Mouse (Mus musculus): ENCODE results near the gene Utrn. TPM values are rescaled to one million over a fixed set of nuclear protein-coding genes. Genes with fewer than 3 reads are reported as not detected.

Gene Utrn
- total RNA-seq, 2 experiments from 2014 or later, result 61.6 to 61.7 TPM

DNA sequence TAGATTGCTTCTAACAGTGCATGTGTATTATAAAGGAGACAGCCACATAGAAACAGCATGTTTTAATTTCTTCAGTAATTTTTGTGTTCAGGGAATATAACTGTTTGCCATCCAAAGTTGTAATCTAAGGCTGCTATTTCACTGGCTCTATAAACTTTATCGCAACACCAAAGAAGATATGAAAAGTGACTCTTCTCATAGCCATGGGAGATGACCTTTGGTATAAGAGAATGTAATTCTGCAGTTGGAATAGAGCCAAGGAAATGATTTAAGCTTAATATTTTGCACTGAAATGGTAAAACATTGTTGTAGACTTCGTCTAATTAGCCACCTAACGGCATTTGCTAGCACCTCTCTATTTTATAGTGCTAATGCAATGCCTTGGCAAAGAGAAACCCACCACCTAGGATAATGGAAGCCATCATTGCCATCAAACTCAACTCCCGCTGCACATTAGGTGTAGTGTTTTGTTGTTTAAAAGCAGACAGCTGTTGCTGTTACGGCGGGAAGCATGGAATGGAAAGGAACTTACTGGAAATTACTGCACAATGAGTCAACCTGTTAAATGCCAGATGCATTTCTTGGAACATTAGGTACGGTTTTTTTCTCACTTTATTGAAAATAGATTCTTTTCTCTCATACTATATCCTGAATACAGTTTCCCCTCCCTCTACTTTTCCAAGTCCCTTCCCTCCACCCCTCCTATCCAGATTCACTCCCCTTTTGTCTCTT is 445.0 kb downstream of the Utrn start:
- no peak for DNase-seq (ENCODE audit: low spot score in 2 of 2)
- intact Hi-C loops (cut with DNase I), result no loop called here

DNA sequence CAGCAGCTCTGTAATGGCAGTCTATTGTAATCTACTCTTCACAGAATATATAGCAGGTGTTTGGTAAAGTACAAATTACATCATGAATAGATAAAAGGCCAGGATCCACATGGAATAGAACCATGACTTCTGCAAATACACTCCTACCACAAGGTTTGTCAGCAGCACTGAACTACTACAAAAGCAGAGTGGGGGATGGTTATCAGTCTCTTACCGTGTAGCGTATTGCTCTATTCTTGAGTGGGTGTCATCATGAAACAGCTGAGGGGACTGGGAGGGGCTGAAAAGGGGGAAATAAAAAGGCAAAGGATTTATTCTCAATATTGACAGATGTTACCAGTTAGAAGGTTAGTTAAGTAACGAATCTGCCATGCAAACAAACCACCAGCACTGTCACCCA is 454.2 kb downstream of the Utrn start:
- intact Hi-C loops (cut with DNase I), result no loop called here
- no peak for DNase-seq (ENCODE audit: low spot score in 2 of 2)

GRCm38 (mm10) chr10:12406338-12407110 is 462.6 kb downstream of the Utrn start:
- DNase-seq (ENCODE audit: low spot score in 2 of 2), result no peak
- intact Hi-C loops (cut with DNase I), result no loop called here

DNA sequence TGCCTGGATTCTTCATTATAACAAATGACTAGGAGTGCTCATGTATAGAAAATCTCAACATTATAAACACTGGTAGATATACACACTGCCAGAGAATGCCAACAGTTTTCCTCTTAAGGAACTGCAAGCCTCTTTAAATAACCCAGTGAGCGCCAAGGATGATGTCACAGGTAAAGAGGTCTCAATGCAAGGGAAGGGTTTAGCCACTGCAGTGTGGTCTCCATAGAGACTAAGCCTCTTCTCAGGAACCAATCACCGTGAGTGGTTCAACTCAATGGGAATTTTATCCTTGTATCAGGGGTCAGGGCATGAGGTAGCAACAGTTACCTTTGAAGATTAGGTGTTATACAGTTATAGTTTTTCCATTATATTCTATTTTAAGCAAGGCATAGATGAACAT is 469.7 kb downstream of the Utrn start:
- intact Hi-C loops (cut with DNase I), result no loop called here
- no peak for DNase-seq (ENCODE audit: low spot score in 2 of 2)

GRCm38 (mm10) chr10:12380139-12380538 is 489.0 kb downstream of the Utrn start:
- intact Hi-C loops (cut with DNase I), result no loop called here
- no peak for DNase-seq (ENCODE audit: low spot score in 2 of 2)

DNA sequence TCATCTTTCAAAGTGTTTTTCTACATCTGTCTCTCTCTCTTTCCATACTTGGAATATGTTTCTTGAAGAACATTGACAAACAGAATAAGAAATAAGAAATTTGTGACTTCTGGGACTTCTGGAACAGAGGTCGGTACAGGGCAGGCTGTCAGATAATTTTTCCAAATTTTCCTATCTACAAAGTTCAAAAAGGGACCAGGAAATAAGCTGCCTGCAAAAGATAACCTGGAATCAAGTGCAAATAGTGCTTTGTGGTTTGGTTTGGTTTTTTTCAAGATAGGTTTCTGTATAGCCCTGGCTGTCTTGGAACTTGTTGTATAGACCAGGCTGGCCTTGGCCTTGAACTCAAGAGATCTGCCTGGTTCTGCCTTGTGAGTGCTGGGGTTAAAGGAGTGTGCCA is 490.0 kb downstream of the Utrn start:
- no peak for DNase-seq (ENCODE audit: low spot score in 2 of 2)
- intact Hi-C loops (cut with DNase I), result no loop called here

DNA sequence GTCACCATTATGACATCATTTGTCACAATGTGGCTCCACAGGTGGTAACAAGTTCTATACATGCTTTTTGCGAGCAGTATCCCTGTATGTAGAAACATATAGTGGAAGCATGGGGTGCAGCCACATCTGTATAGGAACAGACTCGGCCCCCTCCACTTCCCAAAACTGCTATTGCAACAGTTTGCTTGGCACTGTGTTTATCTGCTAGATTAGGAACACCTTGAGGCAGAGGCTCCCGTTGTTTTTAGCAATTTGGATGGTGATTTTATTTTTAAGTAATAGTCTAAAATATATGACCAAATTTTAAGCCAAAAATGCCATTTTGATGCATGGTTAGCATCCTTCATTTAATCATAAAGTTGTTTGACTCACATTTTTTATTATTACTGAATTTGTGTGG is 491.4 kb downstream of the Utrn start:
- no peak for DNase-seq (ENCODE audit: low spot score in 2 of 2)
- intact Hi-C loops (cut with DNase I), result no loop called here

DNA sequence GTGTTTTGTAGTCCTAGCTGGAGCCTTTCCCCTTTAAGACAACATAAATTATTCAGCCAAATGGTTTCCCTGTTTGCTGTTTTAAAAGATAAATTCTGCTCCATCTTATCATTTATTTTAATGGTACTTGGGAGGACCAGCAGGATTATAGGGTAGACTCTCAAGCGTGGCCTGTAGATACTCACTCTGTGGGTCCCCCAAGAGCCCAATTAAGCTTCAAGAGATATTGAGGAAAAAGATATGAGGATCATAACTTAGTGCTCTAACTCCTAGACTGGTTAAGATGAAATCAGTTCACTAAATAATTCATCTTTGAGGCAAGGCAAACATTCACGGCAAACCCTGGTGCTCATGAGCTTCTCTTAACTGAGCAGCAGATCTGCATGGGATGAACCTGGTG is 493.1 kb downstream of the Utrn start:
- DNase-seq (ENCODE audit: low spot score in 2 of 2), result no peak
- intact Hi-C loops (cut with DNase I), result no loop called here

GRCm38 (mm10) chr10:12374741-12375140 is 494.4 kb downstream of the Utrn start:
- no peak for DNase-seq (ENCODE audit: low spot score in 2 of 2)
- intact Hi-C loops (cut with DNase I), result no loop called here

DNA sequence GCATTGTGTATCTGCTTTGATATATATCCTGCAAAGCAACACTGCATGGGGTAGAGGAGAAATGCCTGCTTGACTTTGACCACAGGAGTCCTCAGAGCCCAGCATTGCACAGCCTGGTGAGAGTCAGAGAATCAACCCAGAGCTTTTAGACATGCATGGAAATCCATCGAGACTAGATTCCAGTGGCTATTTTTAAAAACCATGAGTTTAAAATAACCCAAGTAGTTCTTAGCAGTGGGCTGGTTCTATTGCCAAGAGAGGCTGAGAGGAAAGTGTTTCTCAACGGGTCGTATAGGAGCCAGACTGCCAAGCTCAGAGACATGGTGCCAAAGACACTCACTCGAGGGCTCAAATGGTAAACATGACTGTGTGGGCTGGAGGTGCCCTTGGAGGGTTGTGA is 514.6 kb downstream of the Utrn start:
- no peak for DNase-seq (ENCODE audit: low spot score in 2 of 2)

GRCm38 (mm10) chr10:12354106-12354505 is 515.1 kb downstream of the Utrn start:
- intact Hi-C loops (cut with DNase I), result no loop called here
- DNase-seq (ENCODE audit: low spot score in 2 of 2), result no peak

More for the DNA sequence above, 514.6 kb downstream of the Utrn start:
- intact Hi-C loops (cut with DNase I), result no loop called here

DNA sequence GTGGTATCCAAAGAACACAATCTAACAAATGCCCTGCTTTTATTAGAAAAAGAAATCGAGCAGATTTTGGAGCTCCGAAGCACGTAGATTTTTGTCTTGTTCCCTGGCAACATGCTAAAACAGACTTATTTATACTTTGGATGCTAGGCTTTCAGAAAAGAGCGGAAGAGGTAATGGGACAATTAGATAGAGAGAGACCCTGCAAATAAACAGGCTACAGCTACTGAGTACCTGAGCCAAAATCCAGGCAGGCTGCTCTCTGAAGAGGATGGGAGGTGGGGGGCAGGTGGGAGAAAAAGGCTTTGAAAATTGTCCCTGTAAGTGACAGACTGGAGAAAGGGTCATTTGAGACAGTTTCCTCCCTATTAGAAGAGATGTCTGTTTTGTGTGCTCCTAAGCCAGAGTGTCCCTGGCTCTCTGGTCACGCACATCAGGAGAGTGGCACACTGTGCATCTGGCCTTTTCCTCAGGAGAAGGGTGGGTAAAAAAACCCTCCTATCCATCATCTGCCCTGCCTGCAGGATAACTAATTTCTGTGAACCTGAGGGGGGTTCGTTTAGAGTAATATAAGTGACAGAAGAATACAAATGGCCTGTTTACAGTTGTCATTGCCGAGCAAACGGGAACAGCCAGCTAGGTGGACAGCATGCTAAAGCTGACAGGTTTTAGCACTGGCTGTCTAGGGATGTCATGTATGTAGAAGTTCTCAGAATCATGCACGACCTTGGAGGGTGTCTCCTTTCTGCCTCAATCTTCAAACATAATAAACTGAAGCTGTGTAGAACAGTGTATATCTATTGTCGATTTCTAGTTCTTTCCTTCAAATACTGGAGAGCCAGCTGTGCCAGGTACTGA is 529.2 kb downstream of the Utrn start:
- intact Hi-C loops (cut with DNase I), result no loop called here
- no peak for DNase-seq (ENCODE audit: low spot score in 2 of 2)

GRCm38 (mm10) chr10:12339005-12339703 is 530.0 kb downstream of the Utrn start:
- intact Hi-C loops (cut with DNase I), result no loop called here
- no peak for DNase-seq (ENCODE audit: low spot score in 2 of 2)

Other genes with a start within 250 kb of the Utrn start
- gene Stx11, start 94.9 kb upstream of the Utrn start, total RNA-seq (2021), result under 1 TPM in 1 of 2 experiments, not detected in 1; 0.39 TPM
- 1 to 10 TPM; 7.3 to 8.5 TPM for gene Sf3b5, start 136.0 kb upstream of the Utrn start, total RNA-seq (2021)
- gene Plagl1, start 191.1 kb upstream of the Utrn start, total RNA-seq (2021), result 10 to 100 TPM; 16.8 to 20.2 TPM

Measured in left cerebral cortex, postnatal 36 days (tissue).